ENCODE assay signal across 8 mouse cellular contexts in genomic region chr19:10000330-10000729, GRCm38 (mm10). TPM values are rescaled to one million over a fixed set of nuclear protein-coding genes. Genes with fewer than 3 reads are reported as not detected.
DNase-seq lines count a peak whose midpoint lies in the region; ATAC-seq and TF ChIP-seq lines count a peak whose summit lies in the region.

No protein-coding gene starts in this region.

- no peak overlapping the region for H3K4me3 ChIP-seq in embryonic facial prominence, embryonic 11.5 days (ENCODE audit: low read depth, low read length)
- no peak overlapping the region for H3K4me3 ChIP-seq in embryonic facial prominence, embryonic 10.5 days
- H3K4me3 ChIP-seq in cortical plate, adult 2 months (ENCODE audit: insufficient read depth, low read length) = no peak overlapping the region
- H3K4me3 ChIP-seq in midbrain, postnatal 0 days (ENCODE audit: low read depth, low read length) = no peak overlapping the region
- no peak overlapping the region for H3K4me3 ChIP-seq in forebrain, embryonic 11.5 days (ENCODE audit: low read depth, low read length)

- no peak overlapping the region for H3K9ac ChIP-seq in embryonic facial prominence, embryonic 11.5 days (replicated peaks; ENCODE audit: low read length)
- no peak overlapping the region for H3K9ac ChIP-seq in midbrain, postnatal 0 days (replicated peaks; ENCODE audit: low read length, poor library complexity, severe bottlenecking)
- H3K9ac ChIP-seq in forebrain, embryonic 11.5 days (ENCODE audit: low read length) = no peak overlapping the region

- ATAC-seq in embryonic facial prominence, embryonic 11.5 days (replicated peaks; ENCODE audit: insufficient number of reproducible peaks, low FRiP score, low TSS enrichment, low read depth) = no peak
- ATAC-seq in midbrain, postnatal 0 days (ENCODE audit: low FRiP score) = peak; percentile 58; the same call in 1 of the 2 replicates
- no peak for ATAC-seq in forebrain, embryonic 11.5 days (replicated peaks; ENCODE audit: low FRiP score)

- 20% methylated on average over 3 of the region's 3 CpGs for WGBS in embryonic facial prominence, embryonic 11.5 days
- 29% methylated on average over 3 of the region's 3 CpGs for WGBS in embryonic facial prominence, embryonic 10.5 days
- WGBS in midbrain, postnatal 0 days = 13% methylated on average over 3 of the region's 3 CpGs
- WGBS in forebrain, embryonic 11.5 days = 27% methylated on average over 3 of the region's 3 CpGs

- no peak overlapping the region for H3K27ac ChIP-seq in embryonic facial prominence, embryonic 11.5 days (replicated peaks; ENCODE audit: low read depth, low read length)
- no peak overlapping the region for H3K27ac ChIP-seq in embryonic facial prominence, embryonic 10.5 days (replicated peaks)
- H3K27ac ChIP-seq in cortical plate, adult 2 months (ENCODE audit: insufficient read depth, low read length) = no peak overlapping the region
- H3K27ac ChIP-seq in midbrain, postnatal 0 days (ENCODE audit: low read depth, low read length) = no peak overlapping the region
- H3K27ac ChIP-seq in forebrain, embryonic 11.5 days (ENCODE audit: low read depth, low read length) = no peak overlapping the region

- no peaks in the 10 kb centered on the region; the same call in 1 of the 2 replicates for H3K4me1 ChIP-seq in embryonic facial prominence, embryonic 11.5 days (ENCODE audit: control insufficient read depth, insufficient read depth, low read length)
- no peaks in the 10 kb centered on the region for H3K4me1 ChIP-seq in embryonic facial prominence, embryonic 10.5 days
- peaks cover 2% of the 10 kb centered on the region; the same call in 1 of the 2 replicates for H3K4me1 ChIP-seq in cortical plate, adult 2 months (ENCODE audit: control insufficient read depth, insufficient read depth, low read length)
- H3K4me1 ChIP-seq in midbrain, postnatal 0 days (ENCODE audit: insufficient read depth, low read length) = no peaks in the 10 kb centered on the region
- no peaks in the 10 kb centered on the region for H3K4me1 ChIP-seq in forebrain, embryonic 11.5 days (replicated peaks; ENCODE audit: control insufficient read depth, insufficient read depth, low read length)

- no peaks in the 10 kb centered on the region for H3K36me3 ChIP-seq in embryonic facial prominence, embryonic 11.5 days (replicated peaks; ENCODE audit: control insufficient read depth, insufficient read depth, low read depth, low read length)
- H3K36me3 ChIP-seq in embryonic facial prominence, embryonic 10.5 days (replicated peaks) = no peaks in the 10 kb centered on the region
- no peaks in the 10 kb centered on the region for H3K36me3 ChIP-seq in midbrain, postnatal 0 days (ENCODE audit: insufficient read depth, low read length)
- no peaks in the 10 kb centered on the region for H3K36me3 ChIP-seq in forebrain, embryonic 11.5 days (ENCODE audit: control insufficient read depth, insufficient read depth, low read length)

- TF ChIP-seq CTCF in cortical plate, adult 2 months (IDR thresholded peaks at IDR 0.05; ENCODE audit: extremely low read depth, insufficient read depth, low read length) = peak; percentile 78
- TF ChIP-seq CTCF in midbrain, postnatal 0 days (IDR thresholded peaks at IDR 0.05) = peak; percentile 89

- H3K9me3 ChIP-seq in embryonic facial prominence, embryonic 11.5 days (replicated peaks; ENCODE audit: control insufficient read depth, low read length) = no peaks in the 10 kb centered on the region
- H3K9me3 ChIP-seq in embryonic facial prominence, embryonic 10.5 days = 0 out of 2 replicates have a peak, but pooled peaks cover 4% of the 10 kb centered on the region
- H3K9me3 ChIP-seq in midbrain, postnatal 0 days (ENCODE audit: low read length) = no peaks in the 10 kb centered on the region
- H3K9me3 ChIP-seq in forebrain, embryonic 11.5 days (ENCODE audit: control insufficient read depth, low read length) = no peaks in the 10 kb centered on the region

- no peaks in the 10 kb centered on the region for H3K27me3 ChIP-seq in embryonic facial prominence, embryonic 11.5 days (ENCODE audit: control insufficient read depth, insufficient read depth, low read length)
- H3K27me3 ChIP-seq in embryonic facial prominence, embryonic 10.5 days (replicated peaks; ENCODE audit: low read depth, poor library complexity, severe bottlenecking) = no peaks in the 10 kb centered on the region
- H3K27me3 ChIP-seq in midbrain, postnatal 0 days (ENCODE audit: insufficient read depth, low read length) = no peaks in the 10 kb centered on the region
- no peaks in the 10 kb centered on the region for H3K27me3 ChIP-seq in forebrain, embryonic 11.5 days (ENCODE audit: control insufficient read depth, insufficient read depth, low read length)

- peak; percentile 69 for DNase-seq in embryonic facial prominence, embryonic 11.5 days (ENCODE audit: low spot score)
- no peak for DNase-seq in embryonic facial prominence, embryonic 10.5 days (ENCODE audit: low spot score)
- DNase-seq in A20 (ENCODE audit: low read depth, low spot score) = peak; percentile 57
- peak; percentile 66 for DNase-seq in kidney, postnatal 14 days
- DNase-seq in midbrain, postnatal 0 days (ENCODE audit: low spot score) = peak; percentile 74
- no peak for DNase-seq in ovary, postnatal 14 days (ENCODE audit: low spot score)
- no peak for DNase-seq in forebrain, embryonic 11.5 days (ENCODE audit: low spot score)

- no peak for TF ChIP-seq POLR2A in cortical plate, adult 2 months (IDR thresholded peaks at IDR 0.05; ENCODE audit: extremely low read depth, insufficient read depth, low read length)

- no peak overlapping the region for H3K4me2 ChIP-seq in embryonic facial prominence, embryonic 11.5 days (ENCODE audit: low read depth, low read length)
- no peak overlapping the region for H3K4me2 ChIP-seq in midbrain, postnatal 0 days (ENCODE audit: low read depth, low read length, poor library complexity, severe bottlenecking)
- no peak overlapping the region for H3K4me2 ChIP-seq in forebrain, embryonic 11.5 days (ENCODE audit: low read depth, low read length, severe bottlenecking)

RNA-seq across cellular contexts. Expression of gene Best1, which starts 1.1 kb away (rescaled TPM):
- 1.7 and 1.9 TPM in 2 replicates for polyA plus RNA-seq in embryonic facial prominence, embryonic 11.5 days (2014; fragmentation: Nextera tagmentation; extraction: Ambion mirVana)
- 1.6 TPM in 2 replicates for polyA plus RNA-seq in embryonic facial prominence, embryonic 10.5 days (2016; fragmentation: Nextera tagmentation; extraction: Ambion mirVana)
- polyA plus RNA-seq in cortical plate, adult 2 months (2012; rRNA removed) = 0.98 and 1.1 TPM in 2 replicates
- total RNA-seq in midbrain, postnatal 0 days (2014; rRNA removed) = 2.5 and 4.1 TPM in 2 replicates
- polyA plus RNA-seq in midbrain, postnatal 0 days (2015; fragmentation: Nextera tagmentation; extraction: Ambion mirVana) = 2.9 and 3.5 TPM in 2 replicates
- polyA plus RNA-seq in forebrain, embryonic 11.5 days (2014; fragmentation: Nextera tagmentation; extraction: Ambion mirVana) = 0.92 and 1.5 TPM in 2 replicates

RNA-seq across cellular contexts. Expression of gene Rab3il1, which starts 1.1 kb away (rescaled TPM):
- 53.8 and 56.4 TPM in 2 replicates for polyA plus RNA-seq in embryonic facial prominence, embryonic 11.5 days (2014; fragmentation: Nextera tagmentation; extraction: Ambion mirVana)
- 51.7 and 57.4 TPM in 2 replicates for polyA plus RNA-seq in embryonic facial prominence, embryonic 10.5 days (2016; fragmentation: Nextera tagmentation; extraction: Ambion mirVana)
- 12.9 and 13.6 TPM in 2 replicates for polyA plus RNA-seq in cortical plate, adult 2 months (2012; rRNA removed)
- 20.6 and 23.3 TPM in 2 replicates for total RNA-seq in midbrain, postnatal 0 days (2014; rRNA removed)
- polyA plus RNA-seq in midbrain, postnatal 0 days (2015; fragmentation: Nextera tagmentation; extraction: Ambion mirVana) = 21.7 and 23.5 TPM in 2 replicates
- 34.5 and 35.1 TPM in 2 replicates for polyA plus RNA-seq in forebrain, embryonic 11.5 days (2014; fragmentation: Nextera tagmentation; extraction: Ambion mirVana)

RNA-seq across cellular contexts. Expression of gene Fth1, which starts 19.9 kb away (rescaled TPM):
- 1,303 and 1,312 TPM in 2 replicates for polyA plus RNA-seq in embryonic facial prominence, embryonic 11.5 days (2014; fragmentation: Nextera tagmentation; extraction: Ambion mirVana)
- 1,291 and 1,338 TPM in 2 replicates for polyA plus RNA-seq in embryonic facial prominence, embryonic 10.5 days (2016; fragmentation: Nextera tagmentation; extraction: Ambion mirVana)
- 5,395 and 6,156 TPM in 2 replicates for polyA plus RNA-seq in cortical plate, adult 2 months (2012; rRNA removed)
- 337 and 436 TPM in 2 replicates for total RNA-seq in midbrain, postnatal 0 days (2014; rRNA removed)
- 2,585 and 2,689 TPM in 2 replicates for polyA plus RNA-seq in midbrain, postnatal 0 days (2015; fragmentation: Nextera tagmentation; extraction: Ambion mirVana)
- 1,254 and 1,333 TPM in 2 replicates for polyA plus RNA-seq in forebrain, embryonic 11.5 days (2014; fragmentation: Nextera tagmentation; extraction: Ambion mirVana)

RNA-seq across cellular contexts. Expression of gene Fads3, which starts 41.0 kb away (rescaled TPM):
- polyA plus RNA-seq in embryonic facial prominence, embryonic 11.5 days (2014; fragmentation: Nextera tagmentation; extraction: Ambion mirVana) = 3.7 TPM in 2 replicates
- 4.0 and 4.3 TPM in 2 replicates for polyA plus RNA-seq in embryonic facial prominence, embryonic 10.5 days (2016; fragmentation: Nextera tagmentation; extraction: Ambion mirVana)
- 44.5 and 44.6 TPM in 2 replicates for polyA plus RNA-seq in cortical plate, adult 2 months (2012; rRNA removed)
- 74.6 and 92.8 TPM in 2 replicates for total RNA-seq in midbrain, postnatal 0 days (2014; rRNA removed)
- 38.8 and 39.2 TPM in 2 replicates for polyA plus RNA-seq in midbrain, postnatal 0 days (2015; fragmentation: Nextera tagmentation; extraction: Ambion mirVana)
- 5.9 and 6.1 TPM in 2 replicates for polyA plus RNA-seq in forebrain, embryonic 11.5 days (2014; fragmentation: Nextera tagmentation; extraction: Ambion mirVana)

Comparison
In these comparisons a context has a peak if more than half of its experiments do, and no peak if none do; other contexts are left out.
1. DNase-seq: peak in embryonic facial prominence, embryonic 11.5 days (single experiment), A20 (single experiment), kidney, postnatal 14 days (single experiment) and midbrain, postnatal 0 days (single experiment); none in embryonic facial prominence, embryonic 10.5 days (single experiment), ovary, postnatal 14 days (single experiment) and forebrain, embryonic 11.5 days (single experiment).